Mouse (Mus musculus): ENCODE data around the gene Mdm4. TPM values are rescaled to one million over a fixed set of nuclear protein-coding genes. Genes with fewer than 3 reads are reported as not detected.
"Not testable (repeated sequence)": the region's sequence is repeated elsewhere in the genome, so short reads cannot be mapped to it uniquely, and the experiment has no call there.

Mdm4 gene
- polyA plus RNA-seq, 1 experiment: 7.3 TPM

- Histone ChIP-seq H3K36me3 (replicated peaks; ENCODE audit: low read length) (no peaks in the 10 kb centered on the region), H3K9me3 (no peaks in the 10 kb centered on the region), H3K4me3 (replicated peaks) (peak overlapping the region; percentile 90), H3K4me1 (peaks cover 54% of the 10 kb centered on the region), H3K27me3 (replicated peaks) (no peaks in the 10 kb centered on the region)
- no peak for TF ChIP-seq FLI1 (IDR thresholded peaks at IDR 0.05; ENCODE audit: low read length)
- no peak for TF ChIP-seq GATA1 (IDR thresholded peaks at IDR 0.05; ENCODE audit: borderline replicate concordance, low read length)
Measured at GRCm38 (mm10) chr1:133034091-133034460, 3.7 kb upstream of the Mdm4 start.

GRCm38 (mm10) chr1:133033316-133034090, 3.1 kb upstream of the Mdm4 start:
- peaks cover 55% of the 10 kb centered on the region for H3K4me1 ChIP-seq
- TF ChIP-seq FLI1 (IDR thresholded peaks at IDR 0.05; ENCODE audit: low read length) (no peak), GATA1 (IDR thresholded peaks at IDR 0.05; ENCODE audit: borderline replicate concordance, low read length) (no peak)
- no peaks in the 10 kb centered on the region for H3K36me3 ChIP-seq (replicated peaks; ENCODE audit: low read length)

GRCm38 (mm10) chr1:133032981-133033315, 2.6 kb upstream of the Mdm4 start:
- no peaks in the 10 kb centered on the region for H3K9me3 ChIP-seq
- H3K4me1 ChIP-seq: peaks cover 60% of the 10 kb centered on the region
- H3K27me3 ChIP-seq (replicated peaks): no peaks in the 10 kb centered on the region
- TF ChIP-seq FLI1 (IDR thresholded peaks at IDR 0.05; ENCODE audit: low read length) (no peak), GATA1 (IDR thresholded peaks at IDR 0.05; ENCODE audit: borderline replicate concordance, low read length) (no peak)
- no peaks in the 10 kb centered on the region for H3K36me3 ChIP-seq (replicated peaks; ENCODE audit: low read length)
- peak overlapping the region; percentile 90 for H3K4me3 ChIP-seq (replicated peaks)

More at GRCm38 (mm10) chr1:133033316-133034090, 3.1 kb upstream of the Mdm4 start:
- Histone ChIP-seq H3K4me3 (replicated peaks) (peak overlapping the region; percentile 90), H3K9me3 (no peaks in the 10 kb centered on the region), H3K27me3 (replicated peaks) (no peaks in the 10 kb centered on the region)

GRCm38 (mm10) chr1:133029744-133030143, 617 bp downstream of the Mdm4 start:
- no peaks in the 10 kb centered on the region for H3K36me3 ChIP-seq (replicated peaks; ENCODE audit: low read length)
- TF ChIP-seq FLI1 (IDR thresholded peaks at IDR 0.05; ENCODE audit: low read length): peak; percentile 41; the same call in 1 of the 2 replicates
- TF ChIP-seq GATA1 (IDR thresholded peaks at IDR 0.05; ENCODE audit: borderline replicate concordance, low read length): no peak
- H3K4me3 ChIP-seq (replicated peaks): no peak overlapping the region
- no peaks in the 10 kb centered on the region for H3K27me3 ChIP-seq (replicated peaks)
- no peaks in the 10 kb centered on the region for H3K9me3 ChIP-seq
- peaks cover 53% of the 10 kb centered on the region for H3K4me1 ChIP-seq

GRCm38 (mm10) chr1:133027980-133028379, 2.4 kb downstream of the Mdm4 start:
- Histone ChIP-seq H3K36me3 (replicated peaks; ENCODE audit: low read length) (no peaks in the 10 kb centered on the region), H3K9me3 (no peaks in the 10 kb centered on the region), H3K4me3 (replicated peaks) (no peak overlapping the region), H3K27me3 (replicated peaks) (no peaks in the 10 kb centered on the region), H3K4me1 (peaks cover 54% of the 10 kb centered on the region)
- no peak for TF ChIP-seq GATA1 (IDR thresholded peaks at IDR 0.05; ENCODE audit: borderline replicate concordance, low read length)
- no peak for TF ChIP-seq FLI1 (IDR thresholded peaks at IDR 0.05; ENCODE audit: low read length)

- TF ChIP-seq GATA1 (IDR thresholded peaks at IDR 0.05; ENCODE audit: borderline replicate concordance, low read length) (no peak), FLI1 (IDR thresholded peaks at IDR 0.05; ENCODE audit: low read length) (no peak)
- no peak overlapping the region for H3K4me3 ChIP-seq (replicated peaks)
- H3K27me3 ChIP-seq (replicated peaks): no peaks in the 10 kb centered on the region
- H3K4me1 ChIP-seq: peaks cover 48% of the 10 kb centered on the region
- peaks cover 3% of the 10 kb centered on the region for H3K36me3 ChIP-seq (replicated peaks; ENCODE audit: low read length)
- H3K9me3 ChIP-seq: no peaks in the 10 kb centered on the region
Measured at GRCm38 (mm10) chr1:133027126-133027525, 3.2 kb downstream of the Mdm4 start.

GRCm38 (mm10) chr1:133025796-133026190, 4.6 kb downstream of the Mdm4 start:
- peaks cover 49% of the 10 kb centered on the region for H3K4me1 ChIP-seq
- H3K27me3 ChIP-seq (replicated peaks); H3K9me3 ChIP-seq: not testable (repeated sequence)
- H3K4me3 ChIP-seq (replicated peaks): peak overlapping the region; percentile 95
- peaks cover 11% of the 10 kb centered on the region for H3K36me3 ChIP-seq (replicated peaks; ENCODE audit: low read length)

- TF ChIP-seq FLI1 (IDR thresholded peaks at IDR 0.05; ENCODE audit: low read length) (peak; percentile 37; the same call in 1 of the 2 replicates), GATA1 (IDR thresholded peaks at IDR 0.05; ENCODE audit: borderline replicate concordance, low read length) (no peak)
- H3K36me3 ChIP-seq (replicated peaks; ENCODE audit: low read length): peaks cover 11% of the 10 kb centered on the region
- peaks cover 49% of the 10 kb centered on the region for H3K4me1 ChIP-seq
Measured at GRCm38 (mm10) chr1:133025051-133025795, 5.1 kb downstream of the Mdm4 start.

GRCm38 (mm10) chr1:133024426-133024825, 5.9 kb downstream of the Mdm4 start:
- no peak for TF ChIP-seq FLI1 (IDR thresholded peaks at IDR 0.05; ENCODE audit: low read length)
- Histone ChIP-seq H3K4me1 (peaks cover 50% of the 10 kb centered on the region), H3K9me3 (no peaks in the 10 kb centered on the region), H3K27me3 (replicated peaks) (no peaks in the 10 kb centered on the region), H3K36me3 (replicated peaks; ENCODE audit: low read length) (peaks cover 12% of the 10 kb centered on the region), H3K4me3 (replicated peaks) (peak overlapping the region; percentile 95)

More at GRCm38 (mm10) chr1:133025051-133025795, 5.1 kb downstream of the Mdm4 start:
- H3K9me3 ChIP-seq: no peaks in the 10 kb centered on the region
- H3K27me3 ChIP-seq (replicated peaks): no peaks in the 10 kb centered on the region
- peak overlapping the region; percentile 95 for H3K4me3 ChIP-seq (replicated peaks)

- Histone ChIP-seq H3K36me3 (replicated peaks; ENCODE audit: low read length) (peaks cover 19% of the 10 kb centered on the region), H3K4me3 (replicated peaks) (peak overlapping the region; percentile 95)
Measured at GRCm38 (mm10) chr1:133023723-133024122, 6.6 kb downstream of the Mdm4 start.

GRCm38 (mm10) chr1:133021971-133022370, 8.4 kb downstream of the Mdm4 start:
- not testable (repeated sequence) for H3K27me3 ChIP-seq (replicated peaks); H3K9me3 ChIP-seq

More at GRCm38 (mm10) chr1:133023723-133024122, 6.6 kb downstream of the Mdm4 start:
- H3K4me1 ChIP-seq: peaks cover 53% of the 10 kb centered on the region
- H3K9me3 ChIP-seq; H3K27me3 ChIP-seq (replicated peaks): not testable (repeated sequence)

More at GRCm38 (mm10) chr1:133021971-133022370, 8.4 kb downstream of the Mdm4 start:
- not testable (repeated sequence) for H3K4me3 ChIP-seq (replicated peaks)
- Histone ChIP-seq H3K4me1 (peaks cover 49% of the 10 kb centered on the region), H3K36me3 (replicated peaks; ENCODE audit: low read length) (peaks cover 36% of the 10 kb centered on the region)

All from megakaryocyte, embryonic 14.5 days (primary cell).